Mouse (Mus musculus) G1E (cell line): ENCODE data around the gene Twf2.

Experiments used
- CTCF ChIP-seq: IDR thresholded peaks from 2 replicates; pipeline ENCODE4 v1.5.1; 2012; ENCODE audit warnings: low read depth, low read length, inconsistent platforms, mixed read lengths
- GATA1 ChIP-seq: IDR thresholded peaks from 2 replicates; pipeline ENCODE4 v1.6.1; 2012; ENCODE audit warnings: borderline replicate concordance, low read length, inconsistent platforms, mixed read lengths
- GATA2 ChIP-seq: IDR thresholded peaks from 2 replicates; pipeline ENCODE4 v1.6.1; 2012; ENCODE audit warnings: low read depth, low read length, inconsistent platforms, borderline replicate concordance
- POLR2AphosphoS5 ChIP-seq: IDR thresholded peaks from 2 replicates; pipeline ENCODE4 v1.6.1; 2012; ENCODE audit warnings: low read depth, low read length, inconsistent platforms; ENCODE audit not compliant: insufficient replicate concordance
- TAL1 ChIP-seq: conservative IDR thresholded peaks from 2 replicates; pipeline ENCODE4 v1.6.1; 2012; ENCODE audit warnings: low read depth, low read length, inconsistent platforms, mixed read lengths

- no peak for TF ChIP-seq GATA1
- no peak for TF ChIP-seq CTCF
- TF ChIP-seq TAL1 = no peak
- TF ChIP-seq POLR2AphosphoS5 = no peak
- TF ChIP-seq GATA2 = no peak
Measured at GRCm38 (mm10) chr9:106212594-106212981, 9.7 kb downstream of the Twf2 start.
